ENCODE assay signal across 17 mouse cellular contexts in genomic region chr3:79495151-79495550, GRCm38 (mm10).
DNase-seq lines count a peak whose midpoint lies in the region; ATAC-seq lines count a peak whose summit lies in the region.
"Had no signal": no experiment of that assay in that cellular context is flagged by ENCODE, and none has a peak within 500 bp of the region (broad histone marks: within the 10 kb centered on the region; RNA-seq: fewer than 3 reads in every experiment).

No protein-coding gene starts in this region.

- 80% methylated on average over 7 of the region's 7 CpGs for WGBS in heart, embryonic 12.5 days
- WGBS in kidney, embryonic 15.5 days, result 80% methylated on average over 7 of the region's 7 CpGs

- H3K4me3 ChIP-seq in heart, embryonic 12.5 days, result no peak overlapping the region
- no peak overlapping the region for H3K4me3 ChIP-seq in kidney, embryonic 15.5 days (replicated peaks)
- H3K4me3 ChIP-seq: liver, embryonic 15.5 days; midbrain, embryonic 13.5 days had no signal

- peaks cover 49% of the 10 kb centered on the region for H3K36me3 ChIP-seq in heart, embryonic 12.5 days
- peaks cover 65% of the 10 kb centered on the region for H3K36me3 ChIP-seq in kidney, embryonic 15.5 days

- ATAC-seq in heart, embryonic 12.5 days (ENCODE audit: insufficient number of reproducible peaks, low FRiP score), result no peak
- ATAC-seq in kidney, embryonic 15.5 days (replicated peaks; ENCODE audit: low FRiP score), result no peak
- ATAC-seq: CD4-positive, CD25-positive, alpha-beta regulatory T cell, adult 4 months; midbrain, embryonic 13.5 days; Patski had no signal

- DNase-seq in heart, adult 11 months, result peak; percentile 82
- peak; percentile 39 to 79 for DNase-seq in layer of hippocampus, adult 18-20 months (ENCODE audit: low spot score in 2 of 2)
- DNase-seq in layer of hippocampus, postnatal 25 days (ENCODE audit: extremely low spot score in 1 of 2, low spot score in 1 of 2), result no peak
- peak; percentile 56 for DNase-seq in right cerebral cortex, adult 18-20 months
- no peak for DNase-seq in right cerebral cortex, postnatal 4 days
- no peak for DNase-seq in urinary bladder, postnatal 14 days (ENCODE audit: low spot score)
- DNase-seq: adrenal gland, adult 2 months; gastrocnemius, postnatal 36 days; kidney, postnatal 4 days; spleen, adult 18-20 months; thymus, adult 18-20 months had no signal

- H3K4me1 ChIP-seq in heart, embryonic 12.5 days (replicated peaks), result 0 out of 2 replicates have a peak, but pooled peaks cover 3% of the 10 kb centered on the region
- no peaks in the 10 kb centered on the region for H3K4me1 ChIP-seq in kidney, embryonic 15.5 days
- H3K4me1 ChIP-seq: liver, embryonic 15.5 days; midbrain, embryonic 13.5 days had no signal

- H3K27me3 ChIP-seq in heart, embryonic 12.5 days (replicated peaks), result no peaks in the 10 kb centered on the region
- no peaks in the 10 kb centered on the region for H3K27me3 ChIP-seq in kidney, embryonic 15.5 days
- H3K27me3 ChIP-seq: liver, embryonic 15.5 days; midbrain, embryonic 13.5 days; Patski had no signal

- H3K27ac ChIP-seq in heart, embryonic 12.5 days (ENCODE audit: poor library complexity, severe bottlenecking), result no peak overlapping the region
- no peak overlapping the region for H3K27ac ChIP-seq in kidney, embryonic 15.5 days
- H3K27ac ChIP-seq: liver, embryonic 15.5 days; midbrain, embryonic 13.5 days had no signal

- H3K9ac ChIP-seq in heart, embryonic 12.5 days, result no peak overlapping the region
- H3K9ac ChIP-seq in kidney, embryonic 15.5 days, result no peak overlapping the region
- H3K9ac ChIP-seq: liver, embryonic 15.5 days; midbrain, embryonic 13.5 days had no signal

- no peak overlapping the region for H3K4me2 ChIP-seq in heart, embryonic 12.5 days
- no peak overlapping the region for H3K4me2 ChIP-seq in kidney, embryonic 15.5 days
- H3K4me2 ChIP-seq: liver, embryonic 15.5 days; midbrain, embryonic 13.5 days had no signal

- no peaks in the 10 kb centered on the region for H3K9me3 ChIP-seq in heart, embryonic 12.5 days (replicated peaks)
- no peaks in the 10 kb centered on the region for H3K9me3 ChIP-seq in kidney, embryonic 15.5 days (replicated peaks)
- H3K9me3 ChIP-seq: liver, embryonic 15.5 days; midbrain, embryonic 13.5 days had no signal

Comparison
In these comparisons a context has a peak if more than half of its experiments do, and no peak if none do; other contexts are left out.
1. DNase-seq: peak in heart, adult 11 months (single experiment), layer of hippocampus, adult 18-20 months (2 of 2) and right cerebral cortex, adult 18-20 months (single experiment); none in layer of hippocampus, postnatal 25 days (0 of 2), right cerebral cortex, postnatal 4 days (single experiment) and urinary bladder, postnatal 14 days (single experiment).